ENCODE assay signal across 14 mouse cellular contexts in the genomic region with DNA sequence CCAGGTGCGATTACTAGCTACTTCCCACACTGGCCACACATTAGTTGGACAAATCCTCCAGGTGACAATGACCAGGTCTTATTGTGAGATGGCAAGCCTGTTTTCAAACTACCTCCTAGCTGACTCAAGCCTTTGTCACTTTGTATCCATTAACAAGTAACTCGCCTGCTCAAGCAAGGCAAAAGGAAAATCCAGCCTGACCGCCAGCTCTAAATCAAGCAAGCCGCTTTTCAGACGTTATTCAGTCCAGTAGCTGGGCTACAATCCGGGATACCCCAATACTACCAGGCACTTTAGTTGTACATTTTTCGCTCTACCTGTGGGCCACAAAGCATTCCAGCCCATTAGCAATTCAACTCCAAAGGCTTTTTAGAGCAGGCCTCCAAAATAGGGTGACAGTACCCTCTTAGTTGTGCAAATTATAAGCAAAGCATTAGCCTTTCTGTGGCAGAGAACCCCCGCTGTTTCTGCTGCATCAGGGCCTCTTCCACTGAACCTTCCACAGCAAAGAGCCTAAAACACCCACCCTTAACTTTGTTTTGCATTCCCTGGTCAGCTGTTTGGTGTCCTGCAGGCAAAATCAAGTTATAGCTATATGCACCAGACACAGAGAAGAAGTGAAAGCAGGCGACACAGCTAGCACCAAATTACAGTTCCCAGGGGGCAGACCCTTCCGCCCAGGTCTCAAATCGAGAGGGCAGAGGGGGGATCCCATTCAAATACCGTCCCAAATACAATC. TPM values are rescaled to one million over a fixed set of nuclear protein-coding genes. Genes with fewer than 3 reads are reported as not detected.
DNase-seq lines count a peak whose midpoint lies in the region; ATAC-seq and TF ChIP-seq lines count a peak whose summit lies in the region.
"Had no signal": no experiment of that assay in that cellular context is flagged by ENCODE, and none has a peak within 500 bp of the region (broad histone marks: within the 10 kb centered on the region; RNA-seq: fewer than 3 reads in every experiment).

No protein-coding gene starts in this region.

- H3K4me2 ChIP-seq in kidney, embryonic 16.5 days (replicated peaks; ENCODE audit: low read depth, low read length): no peak overlapping the region
- H3K4me2 ChIP-seq: embryonic facial prominence, embryonic 12.5 days had no signal

- H3K4me3 ChIP-seq in kidney, embryonic 16.5 days (ENCODE audit: low read length): no peak overlapping the region
- peak overlapping the region; percentile 25; the same call in 1 of the 2 replicates for H3K4me3 ChIP-seq in spleen, adult 2 months (ENCODE audit: extremely low read depth, insufficient read depth, insufficient read length)
- H3K4me3 ChIP-seq: embryonic facial prominence, embryonic 12.5 days; hindbrain, embryonic 13.5 days had no signal

- TF ChIP-seq POLR2A in spleen, adult 2 months (IDR thresholded peaks at IDR 0.05; ENCODE audit: low read depth, low read length): no peak

- H3K9ac ChIP-seq in kidney, embryonic 16.5 days (replicated peaks; ENCODE audit: low read length): 0 out of 2 replicates have a peak overlapping the region, but pooled peaks have one; percentile 29
- H3K9ac ChIP-seq: embryonic facial prominence, embryonic 12.5 days; hindbrain, embryonic 13.5 days had no signal

- H3K36me3 ChIP-seq in kidney, embryonic 16.5 days (ENCODE audit: insufficient read depth, low read length): no peaks in the 10 kb centered on the region
- peaks cover 9% of the 10 kb centered on the region for H3K36me3 ChIP-seq in spleen, adult 2 months (ENCODE audit: control insufficient read depth, insufficient read depth, low read length)
- H3K36me3 ChIP-seq: embryonic facial prominence, embryonic 12.5 days; hindbrain, embryonic 13.5 days had no signal

- DNase-seq in kidney, postnatal 10 days: no peak
- peak in 1 of 2 experiments; percentile 49 for DNase-seq in spleen, adult 2 months (ENCODE audit: low read depth in 1 of 2, low spot score in 2 of 2)
- DNase-seq in spleen, adult 12 weeks (ENCODE audit: low spot score): no peak
- DNase-seq in ZHBTc4 (ENCODE audit: low read depth, low spot score): peak; percentile 81
- DNase-seq in spleen, postnatal 36 days (ENCODE audit: low spot score in 2 of 2): peak; percentile 70 to 73
- no peak for DNase-seq in gastrocnemius, adult 18-20 months (ENCODE audit: low spot score)
- DNase-seq: cerebellum, postnatal 14 days; lung, adult 18-20 months; thymus, adult 18-20 months had no signal

- WGBS in kidney, embryonic 16.5 days: 66% methylated on average over 12 of the region's 12 CpGs
- 73% methylated on average over 12 of the region's 12 CpGs for WGBS in spleen, adult 2 months

- H3K9me3 ChIP-seq in kidney, embryonic 16.5 days (ENCODE audit: low read length): no peaks in the 10 kb centered on the region
- H3K9me3 ChIP-seq: embryonic facial prominence, embryonic 12.5 days; G1E; hindbrain, embryonic 13.5 days had no signal

- no peaks in the 10 kb centered on the region for H3K27me3 ChIP-seq in kidney, embryonic 16.5 days (ENCODE audit: insufficient read depth, low read length)
- H3K27me3 ChIP-seq in spleen, adult 2 months (ENCODE audit: control insufficient read depth, insufficient read depth, low read length): no peaks in the 10 kb centered on the region
- H3K27me3 ChIP-seq: embryonic facial prominence, embryonic 12.5 days; hindbrain, embryonic 13.5 days had no signal

- H3K4me1 ChIP-seq in kidney, embryonic 16.5 days (ENCODE audit: insufficient read depth, low read length): 0 out of 2 replicates have a peak, but pooled peaks cover 5% of the 10 kb centered on the region
- peaks cover 2% of the 10 kb centered on the region; the same call in 1 of the 2 replicates for H3K4me1 ChIP-seq in spleen, adult 2 months (ENCODE audit: control insufficient read depth, insufficient read depth, insufficient read length)
- H3K4me1 ChIP-seq: embryonic facial prominence, embryonic 12.5 days had no signal

- no peak overlapping the region for H3K27ac ChIP-seq in kidney, embryonic 16.5 days (ENCODE audit: low read length)
- H3K27ac ChIP-seq in spleen, adult 2 months (ENCODE audit: insufficient read depth, low read length): peak overlapping the region; percentile 52; the same call in 1 of the 2 replicates
- H3K27ac ChIP-seq: embryonic facial prominence, embryonic 12.5 days; hindbrain, embryonic 13.5 days had no signal

- no peak for ATAC-seq in kidney, embryonic 16.5 days (ENCODE audit: low FRiP score, low TSS enrichment)
- ATAC-seq in granulocyte monocyte progenitor cell, adult 5-6 weeks (replicated peaks; ENCODE audit: poor library complexity, severe bottlenecking): no peak

- no peak for TF ChIP-seq CTCF in spleen, adult 2 months (IDR thresholded peaks at IDR 0.05; ENCODE audit: extremely low read depth, insufficient read depth, insufficient read length, insufficient replicate concordance)

RNA-seq across cellular contexts. Expression of a gene that starts 1.8 kb away (rescaled TPM):
- 40.3 and 44.6 TPM in 2 replicates for polyA plus RNA-seq in kidney, embryonic 16.5 days (2015; fragmentation: Nextera tagmentation; extraction: Ambion mirVana)
- polyA plus RNA-seq in spleen, adult 2 months (2012; rRNA removed): 97.1 and 134 TPM in 2 replicates
- 27.7 and 33.3 TPM in 2 replicates for total RNA-seq in granulocyte monocyte progenitor cell, adult 5-6 weeks (2014; fragmentation: Nextera tagmentation)
- total RNA-seq in granulocyte monocyte progenitor cell, adult 5-6 weeks (2017): 31.8 and 32.1 TPM in 2 replicates
- 1 to 10 TPM; 8.6 to 9.5 TPM for total RNA-seq in gastrocnemius, adult 18-20 months (2021)

RNA-seq across cellular contexts. Expression of a gene that starts 44.5 kb away (rescaled TPM):
- 13.7 and 14.3 TPM in 2 replicates for polyA plus RNA-seq in kidney, embryonic 16.5 days (2015; fragmentation: Nextera tagmentation; extraction: Ambion mirVana)
- 4.4 and 5.1 TPM in 2 replicates for polyA plus RNA-seq in spleen, adult 2 months (2012; rRNA removed)
- total RNA-seq in granulocyte monocyte progenitor cell, adult 5-6 weeks (2014; fragmentation: Nextera tagmentation): 1.3 and 3.8 TPM in 2 replicates
- total RNA-seq in granulocyte monocyte progenitor cell, adult 5-6 weeks (2017): 2.4 and 2.5 TPM in 2 replicates
- total RNA-seq in gastrocnemius, adult 18-20 months (2021): 1 to 10 TPM; 2.4 to 2.6 TPM

RNA-seq across cellular contexts. Expression of a gene that starts 58.6 kb away (rescaled TPM):
- 33.5 and 39.2 TPM in 2 replicates for polyA plus RNA-seq in kidney, embryonic 16.5 days (2015; fragmentation: Nextera tagmentation; extraction: Ambion mirVana)
- 17.4 and 18.8 TPM in 2 replicates for polyA plus RNA-seq in spleen, adult 2 months (2012; rRNA removed)
- 24.2 and 25.0 TPM in 2 replicates for total RNA-seq in granulocyte monocyte progenitor cell, adult 5-6 weeks (2014; fragmentation: Nextera tagmentation)
- 27.9 and 38.1 TPM in 2 replicates for total RNA-seq in granulocyte monocyte progenitor cell, adult 5-6 weeks (2017)
- total RNA-seq in gastrocnemius, adult 18-20 months (2021): 10 to 100 TPM; 48.7 to 49.3 TPM

RNA-seq across cellular contexts. Expression of a gene that starts 58.6 kb away (rescaled TPM):
- 48.8 and 55.4 TPM in 2 replicates for polyA plus RNA-seq in kidney, embryonic 16.5 days (2015; fragmentation: Nextera tagmentation; extraction: Ambion mirVana)
- 17.4 and 19.9 TPM in 2 replicates for polyA plus RNA-seq in spleen, adult 2 months (2012; rRNA removed)
- total RNA-seq in granulocyte monocyte progenitor cell, adult 5-6 weeks (2014; fragmentation: Nextera tagmentation): 192 and 208 TPM in 2 replicates
- 335 and 341 TPM in 2 replicates for total RNA-seq in granulocyte monocyte progenitor cell, adult 5-6 weeks (2017)
- 10 to 100 TPM; 47.9 to 49.4 TPM for total RNA-seq in gastrocnemius, adult 18-20 months (2021)

Comparison
In these comparisons a context has a peak if more than half of its experiments do, and no peak if none do; other contexts are left out.
1. DNase-seq: peak in ZHBTc4 (single experiment) and spleen, postnatal 36 days (2 of 2); none in kidney, postnatal 10 days (single experiment), spleen, adult 12 weeks (single experiment) and gastrocnemius, adult 18-20 months (single experiment).